Mouse (Mus musculus): ENCODE data around the gene Atp6v1g3. TPM values are rescaled to one million over a fixed set of nuclear protein-coding genes. Genes with fewer than 3 reads are reported as not detected.

Gene Atp6v1g3
- total and polyA plus RNA-seq, 3 experiments: not detected

- no peaks in the 10 kb centered on the region for H3K27me3 ChIP-seq (ENCODE audit: control insufficient read depth in 1 of 2, insufficient read depth in 2 of 2, low read length in 2 of 2)
- no peaks in the 10 kb centered on the region for H3K9me3 ChIP-seq (replicated peaks; ENCODE audit: insufficient read depth, low read length)
- H3K79me2 ChIP-seq (ENCODE audit: control insufficient read depth, insufficient read depth, low read length, poor library complexity): no peaks in the 10 kb centered on the region
- no peak overlapping the region for H3K4me3 ChIP-seq (ENCODE audit: control insufficient read depth in 1 of 2, insufficient read depth in 1 of 2, low read depth in 2 of 2, low read length in 2 of 2)
- TF ChIP-seq ZC3H11A (IDR thresholded peaks at IDR 0.05; ENCODE audit: low read depth, low read length): no peak
- TF ChIP-seq ZMIZ1 (IDR thresholded peaks at IDR 0.05; ENCODE audit: low read depth, low read length): no peak
- no peak for TF ChIP-seq ELF1 (IDR thresholded peaks at IDR 0.05; ENCODE audit: low read depth, low read length)
- TF ChIP-seq POLR2AphosphoS5 (IDR thresholded peaks at IDR 0.05; ENCODE audit: borderline replicate concordance, low read depth, low read length): no peak
- TF ChIP-seq MAX (IDR thresholded peaks at IDR 0.05; ENCODE audit: low read length): no peak
- no peak for TF ChIP-seq TCF12 (IDR thresholded peaks at IDR 0.05; ENCODE audit: low read depth, low read length)
- no peak for TF ChIP-seq MXI1 (IDR thresholded peaks at IDR 0.05; ENCODE audit: low read depth, low read length)
- no peak for TF ChIP-seq CHD2 (IDR thresholded peaks at IDR 0.05; ENCODE audit: low read length)
- no peak for TF ChIP-seq BHLHE40 (IDR thresholded peaks at IDR 0.05; ENCODE audit: borderline replicate concordance, low read depth, low read length)
- no peak for TF ChIP-seq MAFK (IDR thresholded peaks at IDR 0.05; ENCODE audit: borderline replicate concordance, low read depth, low read length)
- no peak for TF ChIP-seq E2F4 (IDR thresholded peaks at IDR 0.05; ENCODE audit: borderline replicate concordance, low read depth, low read length)
- no peak for TF ChIP-seq MYC (IDR thresholded peaks at IDR 0.05; ENCODE audit: low read depth, low read length)
- no peak for TF ChIP-seq RAD21 (IDR thresholded peaks at IDR 0.05; ENCODE audit: low read depth, low read length)
- TF ChIP-seq MYB (IDR thresholded peaks at IDR 0.05; ENCODE audit: low read depth, low read length): no peak
- no peak for TF ChIP-seq ZKSCAN1 (IDR thresholded peaks at IDR 0.05; ENCODE audit: low read depth, low read length)
- no peak for TF ChIP-seq SMC3 (IDR thresholded peaks at IDR 0.05; ENCODE audit: low read depth, low read length)
- TF ChIP-seq CTCF (IDR thresholded peaks at IDR 0.05 in 2 of 3, conservative IDR thresholded peaks at IDR 0.05 in 1 of 3; ENCODE audit: control insufficient read depth in 1 of 3, insufficient read depth in 1 of 3, low read depth in 2 of 3, low read length in 3 of 3, poor library complexity in 1 of 3, severe bottlenecking in 1 of 3): no peak
- TF ChIP-seq KAT2A (conservative IDR thresholded peaks at IDR 0.05; ENCODE audit: low read depth, low read length): no peak
- H3K9ac ChIP-seq (ENCODE audit: control insufficient read depth, low read depth, low read length, poor library complexity, severe bottlenecking): no peak overlapping the region
- H3K4me1 ChIP-seq (ENCODE audit: control insufficient read depth in 1 of 2, insufficient read depth in 2 of 2, low read length in 2 of 2): no peaks in the 10 kb centered on the region
- H3K27ac ChIP-seq (ENCODE audit: control insufficient read depth, low read depth, low read length): no peak overlapping the region
- peak; percentile 14 for DNase-seq (ENCODE audit: low read depth, low spot score)
- no peaks in the 10 kb centered on the region for H3K36me3 ChIP-seq (ENCODE audit: control insufficient read depth in 1 of 2, insufficient read depth in 2 of 2, low read length in 2 of 2)
These were observed 12.0 kb upstream of the Atp6v1g3 start for GRCm38 (mm10) chr1:138261520-138261919.

- TF ChIP-seq MAFK (IDR thresholded peaks at IDR 0.05; ENCODE audit: borderline replicate concordance, low read depth, low read length) (no peak), RCOR1 (IDR thresholded peaks at IDR 0.05; ENCODE audit: low read depth, low read length) (no peak), ZMIZ1 (IDR thresholded peaks at IDR 0.05; ENCODE audit: low read depth, low read length) (no peak), CHD1 (IDR thresholded peaks at IDR 0.05; ENCODE audit: low read depth, low read length) (no peak), NRF1 (IDR thresholded peaks at IDR 0.05; ENCODE audit: insufficient read depth, low read depth, low read length, poor library complexity, severe bottlenecking) (no peak), JUND (IDR thresholded peaks at IDR 0.05; ENCODE audit: low read depth, low read length) (no peak), MAZ (IDR thresholded peaks at IDR 0.05; ENCODE audit: low read depth, low read length) (no peak), TCF12 (IDR thresholded peaks at IDR 0.05; ENCODE audit: low read depth, low read length) (no peak), MEF2A (IDR thresholded peaks at IDR 0.05; ENCODE audit: extremely low read depth, insufficient replicate concordance, low read depth, low read length, poor library complexity, severe bottlenecking) (no peak), MYC (IDR thresholded peaks at IDR 0.05; ENCODE audit: low read depth, low read length) (no peak), USF1 (IDR thresholded peaks at IDR 0.05; ENCODE audit: low read depth, low read length) (no peak), EP300 (IDR thresholded peaks at IDR 0.05; ENCODE audit: low read depth in 1 of 2, low read length in 2 of 2) (no peak)
- no peak for DNase-seq (ENCODE audit: low read depth, low spot score)
These were observed 11.1 kb upstream of the Atp6v1g3 start for GRCm38 (mm10) chr1:138262408-138262807.

More at GRCm38 (mm10) chr1:138262408-138262807, 11.1 kb upstream of the Atp6v1g3 start:
- Histone ChIP-seq H3K36me3 (ENCODE audit: control insufficient read depth in 1 of 2, insufficient read depth in 2 of 2, low read length in 2 of 2) (no peaks in the 10 kb centered on the region), H3K9me3 (replicated peaks; ENCODE audit: insufficient read depth, low read length) (no peaks in the 10 kb centered on the region), H3K27me3 (ENCODE audit: control insufficient read depth in 1 of 2, insufficient read depth in 2 of 2, low read length in 2 of 2) (no peaks in the 10 kb centered on the region), H3K4me3 (ENCODE audit: control insufficient read depth in 1 of 2, insufficient read depth in 1 of 2, low read depth in 2 of 2, low read length in 2 of 2) (no peak overlapping the region), H3K79me2 (ENCODE audit: control insufficient read depth, insufficient read depth, low read length, poor library complexity) (no peaks in the 10 kb centered on the region), H3K4me1 (ENCODE audit: control insufficient read depth in 1 of 2, insufficient read depth in 2 of 2, low read length in 2 of 2) (no peaks in the 10 kb centered on the region), H3K27ac (ENCODE audit: control insufficient read depth, low read depth, low read length) (no peak overlapping the region), H3K9ac (ENCODE audit: control insufficient read depth, low read depth, low read length, poor library complexity, severe bottlenecking) (no peak overlapping the region)

Data from MEL (cell line).